ENCODE assay signal across 7 mouse cellular contexts in the genomic region with DNA sequence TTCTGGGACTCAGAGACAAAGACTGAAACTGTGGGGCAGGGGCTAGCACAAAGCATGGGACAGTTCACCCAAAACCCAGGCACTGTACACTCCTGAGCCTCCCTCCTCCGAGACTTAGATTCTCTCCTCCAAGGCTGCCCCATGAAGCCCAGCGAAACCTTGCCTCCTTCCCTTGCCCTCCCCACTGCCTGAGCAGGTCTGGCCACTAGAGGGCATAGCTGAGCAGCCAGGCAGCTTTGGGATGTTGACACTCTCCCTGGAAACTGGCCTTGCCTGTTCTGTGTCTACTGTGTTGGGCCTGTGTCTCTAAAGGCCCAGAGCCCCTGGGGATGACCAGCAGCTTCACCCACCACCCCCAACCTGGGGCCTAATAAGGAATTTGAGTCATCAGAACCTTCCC. TPM values are rescaled to one million over a fixed set of nuclear protein-coding genes. Genes with fewer than 3 reads are reported as not detected.
A peak's percentile ranks its signal among the peaks of the same experiment; 100 is the strongest.
DNase-seq lines count a peak whose midpoint lies in the region; TF ChIP-seq lines count a peak whose summit lies in the region.

Gene Ttc34, plus strand, starts transcription at position 290 of the 400 bp plus-strand sequence.

- no peaks in the 10 kb centered on the region for H3K27me3 ChIP-seq in ES-Bruce4 (ENCODE audit: control insufficient read depth, insufficient read depth, low read length, poor library complexity, severe bottlenecking)

- peak; percentile 67 to 68 for DNase-seq in B cell, adult 2 months
- peak; percentile 44 for DNase-seq in cerebellum, adult 8-10 months
- peak; percentile 17 to 25 for DNase-seq in heart, adult 9 months (ENCODE audit: low spot score in 2 of 2)
- peak; percentile 21 for DNase-seq in large intestine, adult 2 months (ENCODE audit: low read depth, low spot score)
- DNase-seq in lung, postnatal 36 days = peak; percentile 80
- peak; percentile 25 to 57 for DNase-seq in spleen, postnatal 14 days (ENCODE audit: low spot score in 2 of 2)

- 37% methylated on average over 2 of the region's 2 CpGs for WGBS in large intestine, adult 2 months

- no peak for TF ChIP-seq EP300 in ES-Bruce4 (IDR thresholded peaks at IDR 0.05; ENCODE audit: insufficient read depth, low read depth, low read length)

- peak; percentile 99 for TF ChIP-seq CTCF in ES-Bruce4 (IDR thresholded peaks at IDR 0.05; ENCODE audit: low read depth, low read length)

- no peaks in the 10 kb centered on the region for H3K9me3 ChIP-seq in ES-Bruce4 (replicated peaks; ENCODE audit: control insufficient read depth, insufficient read depth, low read length, poor library complexity, severe bottlenecking)

- no peak for TF ChIP-seq POLR2A in ES-Bruce4 (IDR thresholded peaks at IDR 0.05; ENCODE audit: insufficient read depth, low read length)

- H3K9ac ChIP-seq in ES-Bruce4 (ENCODE audit: low read depth, poor library complexity, severe bottlenecking) = no peak within 1 kb of the TSS

- no peaks in the 10 kb centered on the region for H3K36me3 ChIP-seq in ES-Bruce4 (ENCODE audit: control insufficient read depth, insufficient read depth, low read length, poor library complexity, severe bottlenecking)

- no peak within 1 kb of the TSS for H3K27ac ChIP-seq in ES-Bruce4 (ENCODE audit: insufficient read depth, low read length)

- no peaks in the 10 kb centered on the region for H3K4me1 ChIP-seq in ES-Bruce4 (ENCODE audit: control insufficient read depth, insufficient read depth, low read length)

- no peak within 1 kb of the TSS for H3K4me3 ChIP-seq in ES-Bruce4 (ENCODE audit: low read depth, low read length)

RNA-seq across cellular contexts. Expression of gene Ttc34, which starts in this region (rescaled TPM):
- 0.21 TPM in 1 of 2 replicates, not detected in the other for polyA plus RNA-seq in ES-Bruce4 (2011; ENCODE audit: insufficient read depth, insufficient read length, low read depth, missing spikeins)
- polyA plus RNA-seq in large intestine, adult 2 months (2012; rRNA removed) = 0.05 and 0.15 TPM in 2 replicates

Comparison
In these comparisons a context has a peak if more than half of its experiments do, and no peak if none do; other contexts are left out.
1. Peak in DNase-seq in large intestine, adult 2 months; RNA of the gene not detected or under 1 TPM.
2. DNase-seq: peak in every context shown above with its lines; median percentile 80 in lung, postnatal 36 days; 68 in B cell, adult 2 months; 44 in cerebellum, adult 8-10 months; 41 in spleen, postnatal 14 days; 21 in heart, adult 9 months; 21 in large intestine, adult 2 months.